Mouse (Mus musculus): ENCODE measurements around the gene Hist1h2ab.

DNA sequence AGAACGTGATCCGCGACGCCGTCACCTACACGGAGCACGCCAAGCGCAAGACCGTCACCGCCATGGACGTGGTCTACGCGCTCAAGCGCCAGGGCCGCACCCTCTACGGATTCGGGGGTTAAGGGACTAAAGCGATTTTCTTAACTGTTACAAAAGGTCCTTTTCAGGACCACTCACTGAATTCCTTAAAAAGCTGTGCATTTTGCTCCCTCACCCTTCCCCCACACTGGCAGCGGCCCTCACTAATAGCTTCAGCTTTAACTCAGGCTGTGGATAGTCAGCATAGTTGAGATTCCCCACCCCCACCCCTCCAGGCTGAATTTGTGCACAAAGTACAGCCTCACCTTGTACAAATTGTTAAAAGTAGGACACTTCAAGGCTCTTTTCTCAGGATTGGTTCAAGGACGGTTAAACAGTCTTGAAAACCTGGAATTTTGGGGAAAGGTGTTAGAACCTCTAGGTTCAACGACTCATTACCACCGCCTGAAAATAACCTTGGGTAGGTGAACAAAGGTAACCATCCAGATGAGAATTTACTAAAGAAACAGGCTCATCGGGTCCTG is 6.4 kb downstream of the Hist1h2ab start:
- TF ChIP-seq CTCF (IDR thresholded peaks at IDR 0.05; ENCODE audit: low read depth) (no peak), EP300 (optimal IDR thresholded peaks at IDR 0.05) (no peak)

All from stomach, postnatal 0 days (tissue).